Mouse (Mus musculus): ENCODE results near the gene Abcc10. TPM values are rescaled to one million over a fixed set of nuclear protein-coding genes. Genes with fewer than 3 reads are reported as not detected.

Abcc10 gene
- polyA plus RNA-seq, 1 experiment from 2014 or later, result 3.6 TPM

DNA sequence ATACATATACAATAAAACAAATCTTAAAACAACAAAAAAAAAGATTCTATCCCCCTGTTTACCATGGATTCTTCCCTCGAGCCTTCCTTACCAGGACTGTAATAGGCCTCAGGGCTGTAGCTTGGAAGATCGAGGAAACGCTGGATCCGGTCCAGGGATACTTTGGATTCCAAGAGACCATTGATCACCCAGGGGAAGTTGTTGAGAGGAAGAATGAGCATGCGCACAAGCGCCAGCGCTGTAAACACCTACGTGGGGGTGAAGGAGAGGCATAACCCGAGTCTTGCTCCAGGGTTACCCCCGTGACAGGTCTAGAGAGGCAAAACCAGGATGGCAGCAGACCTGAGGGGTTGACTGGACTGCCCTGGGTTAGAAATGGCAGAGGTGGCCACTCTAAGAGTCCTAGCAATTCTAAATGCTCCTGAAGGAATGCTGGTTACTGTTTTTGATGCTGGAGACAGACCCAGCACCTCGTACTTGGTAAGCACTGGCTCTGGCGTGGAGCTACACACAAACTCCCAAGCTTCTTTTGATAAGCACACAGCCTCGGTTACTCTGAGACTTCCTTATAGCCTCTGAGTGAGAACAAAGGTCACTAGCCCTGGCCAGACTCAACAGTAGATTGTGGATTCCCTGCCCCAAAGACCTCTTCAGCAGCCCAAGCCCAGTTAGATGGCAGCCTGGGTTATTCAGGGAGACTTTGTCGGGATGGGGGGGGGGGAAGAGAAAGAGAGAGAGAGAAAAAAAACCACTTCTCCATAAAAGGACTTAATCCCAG, 5.9 kb downstream of the Abcc10 start:
- DNase-seq (ENCODE audit: low spot score) (no peak), ATAC-seq (replicated peaks; ENCODE audit: insufficient number of reproducible peaks, low FRiP score, low TSS enrichment, low read depth) (no peak)
- no peaks in the 10 kb centered on the region for H3K9me3 ChIP-seq (replicated peaks; ENCODE audit: control insufficient read depth, low read length)

GRCm38 (mm10) chr17:46320492-46320891, 7.7 kb downstream of the Abcc10 start:
- no peak overlapping the region for H3K9ac ChIP-seq (replicated peaks; ENCODE audit: low read length)
- no peaks in the 10 kb centered on the region for H3K27me3 ChIP-seq (ENCODE audit: control insufficient read depth, insufficient read depth, low read length)
- DNase-seq (ENCODE audit: low spot score), result no peak
- H3K9me3 ChIP-seq (replicated peaks; ENCODE audit: control insufficient read depth, low read length), result no peaks in the 10 kb centered on the region
- no peak for ATAC-seq (replicated peaks; ENCODE audit: insufficient number of reproducible peaks, low FRiP score, low TSS enrichment, low read depth)
- H3K36me3 ChIP-seq (replicated peaks; ENCODE audit: control insufficient read depth, insufficient read depth, low read depth, low read length), result no peaks in the 10 kb centered on the region
- WGBS, result 64% methylated on average over 6 of the region's 6 CpGs
- H3K4me1 ChIP-seq (ENCODE audit: control insufficient read depth, insufficient read depth, low read length), result no peaks in the 10 kb centered on the region
- H3K4me3 ChIP-seq (ENCODE audit: low read depth, low read length), result no peak overlapping the region
- no peak overlapping the region for H3K4me2 ChIP-seq (ENCODE audit: low read depth, low read length)
- no peak overlapping the region for H3K27ac ChIP-seq (replicated peaks; ENCODE audit: low read depth, low read length)

More for the DNA sequence above, 5.9 kb downstream of the Abcc10 start:
- no peak overlapping the region for H3K4me2 ChIP-seq (ENCODE audit: low read depth, low read length)
- 89% methylated on average over 14 of the region's 14 CpGs for WGBS
- H3K27ac ChIP-seq (replicated peaks; ENCODE audit: low read depth, low read length), result no peak overlapping the region
- no peak overlapping the region for H3K9ac ChIP-seq (replicated peaks; ENCODE audit: low read length)
- no peak overlapping the region for H3K4me3 ChIP-seq (ENCODE audit: low read depth, low read length)
- no peaks in the 10 kb centered on the region for H3K36me3 ChIP-seq (replicated peaks; ENCODE audit: control insufficient read depth, insufficient read depth, low read depth, low read length)
- H3K27me3 ChIP-seq (ENCODE audit: control insufficient read depth, insufficient read depth, low read length), result no peaks in the 10 kb centered on the region
- no peaks in the 10 kb centered on the region for H3K4me1 ChIP-seq (ENCODE audit: control insufficient read depth, insufficient read depth, low read length)

GRCm38 (mm10) chr17:46315813-46316212, 12.3 kb downstream of the Abcc10 start:
- WGBS, result 89% methylated on average over 10 of the region's 10 CpGs
- Histone ChIP-seq H3K4me3 (ENCODE audit: low read depth, low read length) (no peak overlapping the region), H3K4me2 (ENCODE audit: low read depth, low read length) (no peak overlapping the region), H3K9me3 (replicated peaks; ENCODE audit: control insufficient read depth, low read length) (no peaks in the 10 kb centered on the region), H3K9ac (replicated peaks; ENCODE audit: low read length) (no peak overlapping the region), H3K36me3 (replicated peaks; ENCODE audit: control insufficient read depth, insufficient read depth, low read depth, low read length) (no peaks in the 10 kb centered on the region), H3K27me3 (ENCODE audit: control insufficient read depth, insufficient read depth, low read length) (no peaks in the 10 kb centered on the region), H3K4me1 (ENCODE audit: control insufficient read depth, insufficient read depth, low read length) (no peaks in the 10 kb centered on the region), H3K27ac (replicated peaks; ENCODE audit: low read depth, low read length) (no peak overlapping the region)
- ATAC-seq (replicated peaks; ENCODE audit: insufficient number of reproducible peaks, low FRiP score, low TSS enrichment, low read depth), result no peak
- DNase-seq (ENCODE audit: low spot score), result no peak

- no peak overlapping the region for H3K27ac ChIP-seq (replicated peaks; ENCODE audit: low read depth, low read length)
- H3K4me1 ChIP-seq (ENCODE audit: control insufficient read depth, insufficient read depth, low read length), result no peaks in the 10 kb centered on the region
- 84% methylated on average over 9 of the region's 9 CpGs for WGBS
- no peak overlapping the region for H3K4me2 ChIP-seq (ENCODE audit: low read depth, low read length)
- no peak overlapping the region for H3K4me3 ChIP-seq (ENCODE audit: low read depth, low read length)
- H3K27me3 ChIP-seq (ENCODE audit: control insufficient read depth, insufficient read depth, low read length), result no peaks in the 10 kb centered on the region
- H3K36me3 ChIP-seq (replicated peaks; ENCODE audit: control insufficient read depth, insufficient read depth, low read depth, low read length), result no peaks in the 10 kb centered on the region
- no peak overlapping the region for H3K9ac ChIP-seq (replicated peaks; ENCODE audit: low read length)
- H3K9me3 ChIP-seq (replicated peaks; ENCODE audit: control insufficient read depth, low read length), result no peaks in the 10 kb centered on the region
- ATAC-seq (replicated peaks; ENCODE audit: insufficient number of reproducible peaks, low FRiP score, low TSS enrichment, low read depth) (no peak), DNase-seq (ENCODE audit: low spot score) (no peak)
Observed at GRCm38 (mm10) chr17:46313135-46313715, 14.9 kb downstream of the Abcc10 start.

DNA sequence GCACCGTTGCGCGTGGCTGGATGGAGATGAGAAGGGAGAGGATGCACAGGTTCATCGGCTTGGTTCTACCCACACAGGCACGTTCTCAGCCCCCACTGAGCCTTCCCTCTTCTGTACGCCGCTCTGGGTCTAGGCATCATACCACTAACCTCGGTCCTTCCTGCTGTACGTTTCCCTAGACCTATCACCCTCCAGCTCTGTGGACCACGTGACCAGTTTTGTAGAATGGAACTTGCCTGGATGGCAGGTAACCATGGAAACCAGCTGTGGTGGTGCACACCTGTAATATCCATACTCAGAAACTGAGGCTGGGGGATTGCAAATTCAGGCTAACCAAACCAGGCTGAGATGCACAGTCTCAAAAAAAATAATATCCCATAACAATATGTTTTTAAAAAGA, 17.6 kb downstream of the Abcc10 start:
- DNase-seq (ENCODE audit: low spot score) (no peak), ATAC-seq (replicated peaks; ENCODE audit: insufficient number of reproducible peaks, low FRiP score, low TSS enrichment, low read depth) (no peak)
- Histone ChIP-seq H3K9ac (replicated peaks; ENCODE audit: low read length) (no peak overlapping the region), H3K4me2 (ENCODE audit: low read depth, low read length) (no peak overlapping the region), H3K27ac (replicated peaks; ENCODE audit: low read depth, low read length) (no peak overlapping the region), H3K4me3 (ENCODE audit: low read depth, low read length) (no peak overlapping the region), H3K27me3 (ENCODE audit: control insufficient read depth, insufficient read depth, low read length) (no peaks in the 10 kb centered on the region), H3K9me3 (replicated peaks; ENCODE audit: control insufficient read depth, low read length) (no peaks in the 10 kb centered on the region), H3K4me1 (ENCODE audit: control insufficient read depth, insufficient read depth, low read length) (no peaks in the 10 kb centered on the region), H3K36me3 (replicated peaks; ENCODE audit: control insufficient read depth, insufficient read depth, low read depth, low read length) (no peaks in the 10 kb centered on the region)
- WGBS, result 85% methylated on average over 10 of the region's 10 CpGs

- no peaks in the 10 kb centered on the region for H3K27me3 ChIP-seq (ENCODE audit: control insufficient read depth, insufficient read depth, low read length)
- no peak overlapping the region for H3K4me2 ChIP-seq (ENCODE audit: low read depth, low read length)
- no peaks in the 10 kb centered on the region for H3K36me3 ChIP-seq (replicated peaks; ENCODE audit: control insufficient read depth, insufficient read depth, low read depth, low read length)
- H3K4me3 ChIP-seq (ENCODE audit: low read depth, low read length), result no peak overlapping the region
- no peak overlapping the region for H3K9ac ChIP-seq (replicated peaks; ENCODE audit: low read length)
- 80% methylated on average over 12 of the region's 12 CpGs for WGBS
- no peak for ATAC-seq (replicated peaks; ENCODE audit: insufficient number of reproducible peaks, low FRiP score, low TSS enrichment, low read depth)
- no peaks in the 10 kb centered on the region for H3K9me3 ChIP-seq (replicated peaks; ENCODE audit: control insufficient read depth, low read length)
- no peak overlapping the region for H3K27ac ChIP-seq (replicated peaks; ENCODE audit: low read depth, low read length)
- no peaks in the 10 kb centered on the region for H3K4me1 ChIP-seq (ENCODE audit: control insufficient read depth, insufficient read depth, low read length)
- DNase-seq (ENCODE audit: low spot score), result no peak
Observed at GRCm38 (mm10) chr17:46309835-46310234, 18.3 kb downstream of the Abcc10 start.

DNA sequence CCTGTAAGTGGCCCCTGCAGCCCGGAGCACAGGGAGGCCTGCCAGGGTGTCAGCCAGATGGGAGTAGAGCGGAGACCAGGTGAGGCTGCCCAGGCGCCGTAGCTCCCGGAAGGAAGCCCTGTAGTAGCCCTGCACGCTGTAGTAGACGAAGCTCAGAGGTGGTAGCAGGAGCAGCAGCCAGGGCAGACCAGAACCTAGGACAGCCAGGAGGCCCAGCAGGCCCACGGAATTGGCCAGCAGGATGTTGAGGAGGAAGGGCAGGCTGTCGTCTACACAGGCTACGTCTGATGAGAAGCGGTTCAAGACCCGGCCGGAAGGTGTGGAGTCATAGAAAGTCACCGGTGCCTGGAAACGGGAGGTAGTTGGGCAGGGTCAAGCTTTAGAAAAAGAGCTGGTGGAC, 21.2 kb downstream of the Abcc10 start:
- Histone ChIP-seq H3K27me3 (ENCODE audit: control insufficient read depth, insufficient read depth, low read length) (no peaks in the 10 kb centered on the region), H3K4me3 (ENCODE audit: low read depth, low read length) (no peak overlapping the region), H3K9ac (replicated peaks; ENCODE audit: low read length) (no peak overlapping the region), H3K4me1 (ENCODE audit: control insufficient read depth, insufficient read depth, low read length) (no peaks in the 10 kb centered on the region), H3K27ac (replicated peaks; ENCODE audit: low read depth, low read length) (no peak overlapping the region), H3K36me3 (replicated peaks; ENCODE audit: control insufficient read depth, insufficient read depth, low read depth, low read length) (no peaks in the 10 kb centered on the region), H3K9me3 (replicated peaks; ENCODE audit: control insufficient read depth, low read length) (no peaks in the 10 kb centered on the region), H3K4me2 (ENCODE audit: low read depth, low read length) (no peak overlapping the region)
- no peak for ATAC-seq (replicated peaks; ENCODE audit: insufficient number of reproducible peaks, low FRiP score, low TSS enrichment, low read depth)
- 93% methylated on average over 15 of the region's 15 CpGs for WGBS
- DNase-seq (ENCODE audit: low spot score), result no peak

DNA sequence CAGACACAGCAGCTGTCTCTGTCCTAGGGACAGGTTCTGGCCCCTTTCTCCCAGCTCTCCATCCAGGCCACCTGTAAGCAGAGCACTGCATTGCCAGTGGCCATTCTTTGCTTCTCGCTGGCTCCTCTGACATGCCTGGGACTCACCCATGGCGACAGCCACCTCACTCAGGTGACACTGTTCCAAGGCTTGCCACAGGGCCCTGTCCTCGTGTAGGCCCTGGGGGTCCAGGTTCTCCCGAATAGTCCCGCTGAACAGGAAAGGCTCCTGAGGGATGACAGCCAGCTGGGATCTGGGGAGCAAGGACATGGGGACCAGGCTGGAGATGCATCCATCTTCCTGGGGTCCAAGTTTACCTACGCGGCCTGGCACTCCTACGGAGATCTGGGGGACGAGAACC, 24.0 kb downstream of the Abcc10 start:
- 90% methylated on average over 9 of the region's 9 CpGs for WGBS
- Histone ChIP-seq H3K4me1 (ENCODE audit: control insufficient read depth, insufficient read depth, low read length) (no peaks in the 10 kb centered on the region), H3K9ac (replicated peaks; ENCODE audit: low read length) (no peak overlapping the region), H3K27me3 (ENCODE audit: control insufficient read depth, insufficient read depth, low read length) (peaks cover 4% of the 10 kb centered on the region), H3K27ac (replicated peaks; ENCODE audit: low read depth, low read length) (no peak overlapping the region), H3K4me3 (ENCODE audit: low read depth, low read length) (no peak overlapping the region), H3K36me3 (replicated peaks; ENCODE audit: control insufficient read depth, insufficient read depth, low read depth, low read length) (no peaks in the 10 kb centered on the region), H3K9me3 (replicated peaks; ENCODE audit: control insufficient read depth, low read length) (no peaks in the 10 kb centered on the region), H3K4me2 (ENCODE audit: low read depth, low read length) (no peak overlapping the region)
- no peak for DNase-seq (ENCODE audit: low spot score)
- ATAC-seq (replicated peaks; ENCODE audit: insufficient number of reproducible peaks, low FRiP score, low TSS enrichment, low read depth), result no peak

Data from embryonic facial prominence, embryonic 11.5 days (tissue).